Mouse (Mus musculus): Measurements from ENCODE around the gene Trim72. TPM values are rescaled to one million over a fixed set of nuclear protein-coding genes. Genes with fewer than 3 reads are reported as not detected.
A peak's percentile ranks its signal among the peaks of the same experiment; 100 is the strongest.

Trim72 gene
- total RNA-seq, 1 experiment = 1.2 TPM

DNA sequence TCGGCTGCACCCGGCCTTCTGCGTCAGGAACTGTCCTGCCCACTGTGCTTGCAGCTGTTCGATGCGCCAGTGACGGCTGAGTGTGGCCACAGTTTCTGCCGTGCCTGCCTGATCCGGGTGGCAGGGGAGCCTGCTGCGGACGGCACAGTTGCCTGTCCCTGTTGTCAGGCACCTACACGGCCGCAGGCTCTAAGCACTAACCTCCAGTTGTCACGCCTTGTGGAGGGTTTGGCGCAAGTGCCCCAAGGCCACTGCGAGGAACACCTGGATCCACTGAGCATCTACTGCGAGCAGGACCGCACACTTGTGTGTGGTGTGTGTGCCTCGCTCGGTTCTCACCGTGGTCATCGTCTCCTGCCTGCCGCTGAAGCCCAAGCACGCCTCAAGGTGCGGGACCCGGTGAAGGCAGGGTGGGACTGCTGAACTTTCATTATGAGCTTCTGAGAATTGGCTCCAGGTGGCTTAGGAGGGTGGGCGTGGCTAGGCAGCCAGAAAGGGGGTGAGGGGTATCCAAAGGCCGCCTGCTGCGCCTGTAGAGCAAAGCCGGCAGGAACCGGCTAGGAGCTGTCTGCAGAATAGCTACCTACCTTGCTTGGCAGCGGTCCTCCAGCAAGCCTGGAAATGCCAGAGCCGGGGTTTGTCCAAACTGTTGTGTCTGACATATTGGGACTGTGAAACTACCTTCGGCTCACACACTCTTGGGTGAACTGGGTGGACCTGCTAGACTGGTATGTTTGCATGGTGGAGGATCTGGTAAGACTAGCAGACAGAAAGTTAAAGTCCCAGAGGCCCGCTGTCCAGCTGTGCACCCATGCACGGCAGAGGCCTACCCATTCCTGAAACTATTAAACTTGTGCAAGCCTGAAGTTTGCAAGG, 976 bp downstream of the Trim72 start:
- H3K9ac ChIP-seq (ENCODE audit: insufficient read depth, low read depth, low read length, poor library complexity, severe bottlenecking) = no peak overlapping the region
- no peak overlapping the region for H3K27ac ChIP-seq (ENCODE audit: insufficient read depth, low read depth, low read length, poor library complexity, severe bottlenecking)
- peak overlapping the region; percentile 35 to 52 for H3K4me3 ChIP-seq (ENCODE audit: insufficient read depth in 1 of 2, low read depth in 1 of 2, low read length in 2 of 2, poor library complexity in 1 of 2, severe bottlenecking in 1 of 2)
- no peaks in the 10 kb centered on the region for H3K9me3 ChIP-seq (ENCODE audit: control insufficient read depth, insufficient read depth, low read depth, low read length)
- peak; percentile 85 for DNase-seq (ENCODE audit: low read depth, low spot score)
- in situ Hi-C loops (cut with MboI; ENCODE audit: low sequenced_read_pairs in 2 of 2, unreplicated experiment in 2 of 2) = loop anchor here in 1 of 2 experiments (25.0 kb wide), 1 partner anchor 208 kb away; the partner anchor contains the start of gene Cox6a2
- peaks cover 11 to 25% of the 10 kb centered on the region in 2 experiments for H3K4me1 ChIP-seq (ENCODE audit: control insufficient read depth in 2 of 2, insufficient read depth in 2 of 2, low read length in 2 of 2, poor library complexity in 1 of 2)
- TF ChIP-seq CHD2 (IDR thresholded peaks at IDR 0.05; ENCODE audit: low read depth, low read length) (no peak), MAFK (IDR thresholded peaks at IDR 0.05; ENCODE audit: insufficient read depth, low read depth, low read length) (no peak), HCFC1 (IDR thresholded peaks at IDR 0.05; ENCODE audit: borderline replicate concordance, insufficient read depth, low read length) (no peak), ZNF384 (IDR thresholded peaks at IDR 0.05; ENCODE audit: low read depth, low read length) (no peak), ZC3H11A (IDR thresholded peaks at IDR 0.05; ENCODE audit: borderline replicate concordance, low read depth, low read length) (no peak)
- H3K36me3 ChIP-seq (ENCODE audit: control insufficient read depth, insufficient read depth, low read length, poor library complexity, severe bottlenecking) = no peaks in the 10 kb centered on the region

DNA sequence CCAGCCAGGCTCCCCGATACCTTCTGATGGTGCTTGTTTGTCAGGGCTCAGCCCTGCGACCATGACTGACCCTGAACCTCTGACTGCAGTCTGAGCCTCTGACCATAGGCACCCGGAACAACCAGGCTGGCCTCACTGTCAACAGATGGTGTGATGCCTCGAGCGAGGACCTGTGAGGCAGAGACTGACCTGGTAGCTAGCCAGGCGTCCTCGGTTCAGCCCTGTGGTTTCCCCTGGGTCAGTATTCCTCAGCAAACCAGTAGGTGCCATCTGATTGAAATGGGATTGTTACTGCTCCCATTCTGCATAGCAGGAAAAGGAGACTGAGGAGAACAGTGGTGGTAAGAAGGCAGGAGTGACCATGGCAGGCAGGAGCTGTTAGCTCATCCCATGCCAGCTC, 2.4 kb downstream of the Trim72 start:
- no peak overlapping the region for H3K9ac ChIP-seq (ENCODE audit: insufficient read depth, low read depth, low read length, poor library complexity, severe bottlenecking)
- peaks cover 11 to 32% of the 10 kb centered on the region in 2 experiments for H3K4me1 ChIP-seq (ENCODE audit: control insufficient read depth in 2 of 2, insufficient read depth in 2 of 2, low read length in 2 of 2, poor library complexity in 1 of 2)
- H3K9me3 ChIP-seq (ENCODE audit: control insufficient read depth, insufficient read depth, low read depth, low read length) = no peaks in the 10 kb centered on the region
- DNase-seq (ENCODE audit: low read depth, low spot score) = no peak
- no peak overlapping the region for H3K27ac ChIP-seq (ENCODE audit: insufficient read depth, low read depth, low read length, poor library complexity, severe bottlenecking)
- no peaks in the 10 kb centered on the region for H3K36me3 ChIP-seq (ENCODE audit: control insufficient read depth, insufficient read depth, low read length, poor library complexity, severe bottlenecking)
- no peak overlapping the region for H3K4me3 ChIP-seq (ENCODE audit: insufficient read depth in 1 of 2, low read depth in 1 of 2, low read length in 2 of 2, poor library complexity in 1 of 2, severe bottlenecking in 1 of 2)
- no peak for TF ChIP-seq ZNF384 (IDR thresholded peaks at IDR 0.05; ENCODE audit: low read depth, low read length)
- TF ChIP-seq ZC3H11A (IDR thresholded peaks at IDR 0.05; ENCODE audit: borderline replicate concordance, low read depth, low read length) = no peak
- TF ChIP-seq CHD2 (IDR thresholded peaks at IDR 0.05; ENCODE audit: low read depth, low read length) = no peak
- TF ChIP-seq HCFC1 (IDR thresholded peaks at IDR 0.05; ENCODE audit: borderline replicate concordance, insufficient read depth, low read length) = no peak
- TF ChIP-seq MAFK (IDR thresholded peaks at IDR 0.05; ENCODE audit: insufficient read depth, low read depth, low read length) = no peak
- in situ Hi-C loops (cut with MboI; ENCODE audit: low sequenced_read_pairs in 2 of 2, unreplicated experiment in 2 of 2) = loop anchor here in 1 of 2 experiments (25.0 kb wide), 1 partner anchor 206 kb away; the partner anchor contains the start of gene Cox6a2

DNA sequence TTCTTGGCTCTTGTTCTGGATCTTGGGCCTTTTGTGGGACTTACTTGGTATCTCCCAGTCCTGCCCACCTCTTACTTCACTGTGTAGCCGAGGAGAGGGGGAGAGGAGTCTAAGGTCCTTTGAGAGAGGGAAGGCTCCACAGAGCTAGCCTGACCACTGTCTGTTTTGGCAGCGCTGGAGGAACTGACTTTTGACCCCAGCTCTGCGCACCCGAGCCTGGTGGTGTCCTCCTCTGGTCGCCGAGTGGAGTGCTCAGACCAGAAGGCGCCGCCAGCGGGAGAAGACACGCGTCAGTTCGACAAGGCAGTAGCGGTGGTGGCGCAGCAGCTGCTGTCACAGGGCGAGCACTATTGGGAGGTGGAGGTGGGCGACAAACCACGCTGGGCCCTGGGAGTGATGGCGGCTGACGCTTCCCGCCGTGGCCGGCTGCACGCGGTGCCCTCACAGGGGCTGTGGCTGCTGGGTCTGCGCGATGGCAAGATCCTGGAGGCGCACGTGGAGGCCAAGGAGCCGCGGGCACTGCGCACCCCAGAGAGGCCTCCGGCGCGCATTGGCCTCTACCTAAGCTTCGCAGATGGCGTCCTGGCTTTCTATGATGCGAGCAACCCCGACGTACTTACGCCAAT, 6.1 kb downstream of the Trim72 start:
- no peak for DNase-seq (ENCODE audit: low read depth, low spot score)
- Histone ChIP-seq H3K36me3 (ENCODE audit: control insufficient read depth, insufficient read depth, low read length, poor library complexity, severe bottlenecking) (no peaks in the 10 kb centered on the region), H3K9me3 (ENCODE audit: control insufficient read depth, insufficient read depth, low read depth, low read length) (no peaks in the 10 kb centered on the region), H3K4me1 (ENCODE audit: control insufficient read depth in 2 of 2, insufficient read depth in 2 of 2, low read length in 2 of 2, poor library complexity in 1 of 2) (peaks cover 5 to 21% of the 10 kb centered on the region in 2 experiments), H3K27ac (ENCODE audit: insufficient read depth, low read depth, low read length, poor library complexity, severe bottlenecking) (no peak overlapping the region), H3K4me3 (ENCODE audit: insufficient read depth in 1 of 2, low read depth in 1 of 2, low read length in 2 of 2, poor library complexity in 1 of 2, severe bottlenecking in 1 of 2) (peak overlapping the region; percentile 64 to 74), H3K9ac (ENCODE audit: insufficient read depth, low read depth, low read length, poor library complexity, severe bottlenecking) (peak overlapping the region; percentile 74)
- TF ChIP-seq ZC3H11A (IDR thresholded peaks at IDR 0.05; ENCODE audit: borderline replicate concordance, low read depth, low read length) = no peak
- TF ChIP-seq HCFC1 (IDR thresholded peaks at IDR 0.05; ENCODE audit: borderline replicate concordance, insufficient read depth, low read length) = no peak
- no peak for TF ChIP-seq CHD2 (IDR thresholded peaks at IDR 0.05; ENCODE audit: low read depth, low read length)
- no peak for TF ChIP-seq ZNF384 (IDR thresholded peaks at IDR 0.05; ENCODE audit: low read depth, low read length)
- in situ Hi-C loops (cut with MboI; ENCODE audit: low sequenced_read_pairs in 2 of 2, unreplicated experiment in 2 of 2) = loop anchor here (10.0 to 25.0 kb wide), 2 partner anchors 195 to 202 kb away; partner anchors contain the start of gene Cox6a2 (in 2 of the 2)

DNA sequence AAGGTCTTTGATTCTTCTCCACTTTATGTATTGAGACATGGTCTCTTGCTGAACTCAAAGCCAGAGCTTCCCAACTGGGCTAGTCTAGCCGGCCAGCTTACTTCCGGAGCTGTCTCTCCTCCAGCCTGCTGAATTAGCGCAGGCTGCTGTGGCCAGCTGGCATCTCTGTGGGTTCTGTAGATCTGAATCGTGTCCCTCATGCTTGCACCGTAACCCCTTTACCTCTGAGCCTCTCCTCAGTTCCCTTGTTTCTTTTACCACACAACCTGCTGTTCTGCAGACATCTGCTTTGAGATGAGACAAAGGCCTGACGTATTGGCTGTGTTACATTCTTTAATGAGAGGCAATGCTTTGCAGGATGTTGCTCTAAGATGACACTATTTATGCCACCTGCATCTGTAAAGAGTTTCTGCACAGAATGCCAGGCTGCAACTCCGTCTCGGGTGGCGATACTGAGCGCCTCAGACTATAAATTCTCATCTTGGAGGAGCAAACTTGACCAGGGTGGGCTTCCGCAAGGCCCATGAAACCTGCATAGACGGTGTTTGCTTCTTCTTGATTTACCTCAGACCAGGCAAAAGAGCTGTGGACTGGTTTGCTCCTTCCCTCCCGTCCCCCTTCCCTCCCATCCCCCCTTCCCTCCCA, 8.5 kb downstream of the Trim72 start:
- in situ Hi-C loops (cut with MboI; ENCODE audit: low sequenced_read_pairs in 2 of 2, unreplicated experiment in 2 of 2) = loop anchor here (10.0 to 25.0 kb wide), 2 partner anchors 193 to 200 kb away; partner anchors contain the start of gene Cox6a2 (in 2 of the 2)
- DNase-seq (ENCODE audit: low read depth, low spot score) = no peak
- no peak for TF ChIP-seq MAFK (IDR thresholded peaks at IDR 0.05; ENCODE audit: insufficient read depth, low read depth, low read length)
- no peak for TF ChIP-seq HCFC1 (IDR thresholded peaks at IDR 0.05; ENCODE audit: borderline replicate concordance, insufficient read depth, low read length)
- no peak for TF ChIP-seq CHD2 (IDR thresholded peaks at IDR 0.05; ENCODE audit: low read depth, low read length)
- no peak for TF ChIP-seq ZC3H11A (IDR thresholded peaks at IDR 0.05; ENCODE audit: borderline replicate concordance, low read depth, low read length)
- TF ChIP-seq ZNF384 (IDR thresholded peaks at IDR 0.05; ENCODE audit: low read depth, low read length) = no peak
- no peak overlapping the region for H3K9ac ChIP-seq (ENCODE audit: insufficient read depth, low read depth, low read length, poor library complexity, severe bottlenecking)
- H3K4me3 ChIP-seq (ENCODE audit: insufficient read depth in 1 of 2, low read depth in 1 of 2, low read length in 2 of 2, poor library complexity in 1 of 2, severe bottlenecking in 1 of 2) = no peak overlapping the region
- peaks cover 0 to 10% of the 10 kb centered on the region in 2 experiments; a peak in 3 of 4 replicates for H3K4me1 ChIP-seq (ENCODE audit: control insufficient read depth in 2 of 2, insufficient read depth in 2 of 2, low read length in 2 of 2, poor library complexity in 1 of 2)
- no peak overlapping the region for H3K27ac ChIP-seq (ENCODE audit: insufficient read depth, low read depth, low read length, poor library complexity, severe bottlenecking)
- no peaks in the 10 kb centered on the region for H3K36me3 ChIP-seq (ENCODE audit: control insufficient read depth, insufficient read depth, low read length, poor library complexity, severe bottlenecking)
- no peaks in the 10 kb centered on the region for H3K9me3 ChIP-seq (ENCODE audit: control insufficient read depth, insufficient read depth, low read depth, low read length)
